Mouse (Mus musculus) layer of hippocampus, adult 11-12 months (tissue): ENCODE results near the gene Mxra8.

Source experiments
- DNase-seq: peaks from one replicate; pipeline ENCODE4 v3.0.0; 2022; ENCODE audit warnings: low spot score

Mxra8 gene

DNA sequence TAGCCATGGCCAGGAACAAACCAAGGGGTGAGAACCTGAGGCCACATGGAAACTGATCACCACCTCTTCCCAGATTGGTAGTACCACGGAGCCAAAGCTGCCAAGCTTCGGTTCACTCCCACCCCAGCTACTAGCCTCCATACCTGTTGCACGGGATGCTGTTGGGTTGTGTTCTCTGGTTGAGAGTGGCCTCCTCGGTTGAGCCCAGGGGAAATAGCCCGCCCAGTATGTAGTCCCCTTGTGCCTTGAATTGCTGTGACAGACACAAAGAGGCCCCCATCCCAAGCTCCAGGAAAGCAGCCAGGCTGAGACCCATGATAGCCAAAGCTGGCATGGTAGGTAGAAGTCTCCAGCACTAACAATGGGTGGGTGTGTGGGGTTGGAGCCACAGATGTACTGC is 23.5 kb downstream of the Mxra8 start, which contains the start of gene Tas1r3:
Tas1r3 (minus strand) TSS at position 362 of the 400 bp plus-strand sequence.
- no peak for DNase-seq

DNA sequence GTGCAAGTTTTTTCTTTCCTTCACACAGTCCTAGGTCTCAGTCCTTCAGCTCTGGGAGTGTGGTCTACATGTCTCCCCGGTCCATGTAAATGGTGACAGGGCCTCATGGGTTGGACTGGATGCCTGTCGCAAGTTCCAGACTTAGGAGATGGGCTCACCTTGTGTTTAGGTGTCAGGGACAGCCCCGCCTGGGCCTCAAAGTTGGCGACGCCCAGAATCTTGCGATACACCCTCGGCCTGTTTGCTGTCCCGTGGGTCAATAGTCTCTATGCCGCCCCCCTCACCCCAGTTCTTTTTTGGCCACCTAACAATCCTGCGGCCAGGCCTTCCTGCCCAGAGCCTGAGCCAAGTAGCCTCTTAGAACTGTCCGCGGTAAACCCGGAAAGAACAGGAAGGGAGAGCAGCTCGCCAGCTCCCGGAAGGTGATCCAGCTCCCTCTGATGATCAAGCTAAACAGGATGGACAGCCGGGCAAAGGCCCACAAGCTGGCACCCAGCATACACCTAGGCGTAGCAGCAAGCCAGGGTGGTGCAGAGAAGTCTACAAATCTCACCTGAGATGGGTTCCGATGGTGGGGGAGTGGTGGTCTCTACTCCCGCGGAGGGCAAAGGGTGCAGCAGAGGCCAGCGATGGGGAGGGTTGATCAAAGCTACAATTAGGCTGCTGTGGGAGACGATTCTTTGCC is 29.3 kb downstream of the Mxra8 start:
- no peak for DNase-seq

DNA sequence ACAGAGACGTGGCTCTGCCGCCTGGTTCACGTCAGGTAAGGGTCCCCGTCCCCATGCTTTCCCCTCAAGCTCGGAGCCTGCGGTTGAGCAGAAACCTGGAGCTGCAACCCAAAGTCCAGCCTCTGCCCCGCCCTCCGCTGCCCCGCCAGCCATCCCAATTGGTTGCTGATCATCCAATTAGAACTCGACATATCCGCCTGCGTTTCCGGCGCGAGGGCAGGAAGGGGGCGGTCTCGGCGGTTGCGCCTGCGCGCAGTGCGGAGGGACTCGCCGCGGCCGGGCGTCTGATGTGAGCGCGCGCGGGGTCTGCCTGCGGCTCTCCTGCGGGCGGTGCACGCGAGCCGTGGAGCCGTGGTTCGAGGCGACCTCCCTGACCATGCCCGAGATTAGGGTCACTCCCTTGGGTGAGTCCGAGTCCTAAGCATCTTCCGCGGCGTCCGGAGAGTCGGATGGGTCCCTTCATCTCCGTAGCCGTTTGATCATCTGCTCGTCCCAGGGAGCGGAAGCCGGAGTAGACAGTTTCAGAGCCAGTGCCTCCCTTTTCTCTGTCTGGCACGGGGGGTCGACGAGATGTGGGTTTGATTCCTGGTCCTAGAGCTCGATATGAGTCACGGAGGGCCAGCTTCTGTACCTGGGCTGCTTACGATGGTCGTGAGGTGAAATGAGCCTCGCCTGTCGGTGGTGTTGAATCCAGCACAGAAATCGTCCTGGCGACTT is 30.0 kb downstream of the Mxra8 start, which contains the start of the genes Cptp and Ints11:
Cptp (minus strand) TSS at position 124 of the 717 bp plus-strand sequence.
Ints11 (plus strand) TSS at position 230 of the 717 bp plus-strand sequence.
- DNase-seq, result peak; percentile 94

DNA sequence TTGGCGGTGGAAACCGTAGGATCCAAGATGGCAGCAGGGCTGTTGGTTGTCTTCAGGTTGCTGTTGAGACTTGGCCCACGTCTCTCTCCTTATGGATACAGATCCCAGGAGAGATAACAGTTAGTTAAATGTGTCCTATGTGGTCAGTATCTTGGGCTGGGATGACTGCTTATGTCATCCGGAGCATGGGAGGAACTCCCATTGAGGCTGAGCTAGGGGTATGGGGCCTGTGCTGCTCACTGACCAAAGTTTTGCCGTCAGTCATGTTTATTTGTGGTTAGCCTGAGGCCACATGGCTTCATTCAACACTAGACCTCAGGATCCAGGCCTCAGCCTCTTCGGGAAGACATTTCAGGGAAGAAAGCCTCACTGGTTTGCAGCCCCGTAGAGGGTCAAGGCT is 31.9 kb downstream of the Mxra8 start:
- no peak for DNase-seq

DNA sequence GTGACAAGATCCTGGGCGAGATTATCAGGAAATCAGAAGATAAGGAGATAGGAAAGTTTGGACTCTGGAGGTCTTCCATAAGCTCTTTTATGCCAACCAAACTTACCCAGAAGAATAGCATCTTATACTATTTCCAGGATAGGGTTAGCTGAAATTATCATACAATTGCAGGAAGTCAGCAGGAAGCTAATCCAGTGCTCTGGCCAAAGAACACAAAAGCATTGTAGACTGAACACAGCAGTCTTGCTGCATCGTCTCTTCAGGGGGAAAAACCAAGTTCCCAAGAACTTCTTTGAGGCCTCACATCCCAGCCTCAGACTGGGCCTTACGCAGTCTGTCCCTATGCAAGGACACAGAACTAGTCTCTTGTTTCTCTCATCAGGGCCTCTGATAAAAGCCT is 44.1 kb downstream of the Mxra8 start:
- DNase-seq, result no peak

DNA sequence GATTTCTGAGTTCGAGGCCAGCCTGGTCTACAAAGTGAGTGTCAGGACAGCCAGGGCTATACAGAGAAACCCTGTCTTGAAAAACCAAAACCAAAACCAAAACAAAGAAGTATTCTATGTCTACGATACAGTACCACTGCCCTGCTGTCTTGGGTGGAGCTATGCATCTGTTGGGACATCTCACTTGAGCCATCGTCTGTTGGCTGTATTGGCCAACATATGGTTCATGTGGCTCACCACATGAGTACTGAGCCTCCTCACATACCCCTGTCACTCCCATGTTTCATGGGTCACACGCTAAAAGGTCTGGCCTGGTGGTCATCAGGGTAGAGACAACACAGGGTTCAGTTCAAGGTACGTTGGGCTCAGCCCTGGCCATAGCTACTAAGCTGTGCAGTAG is 46.9 kb downstream of the Mxra8 start:
- DNase-seq, result no peak

DNA sequence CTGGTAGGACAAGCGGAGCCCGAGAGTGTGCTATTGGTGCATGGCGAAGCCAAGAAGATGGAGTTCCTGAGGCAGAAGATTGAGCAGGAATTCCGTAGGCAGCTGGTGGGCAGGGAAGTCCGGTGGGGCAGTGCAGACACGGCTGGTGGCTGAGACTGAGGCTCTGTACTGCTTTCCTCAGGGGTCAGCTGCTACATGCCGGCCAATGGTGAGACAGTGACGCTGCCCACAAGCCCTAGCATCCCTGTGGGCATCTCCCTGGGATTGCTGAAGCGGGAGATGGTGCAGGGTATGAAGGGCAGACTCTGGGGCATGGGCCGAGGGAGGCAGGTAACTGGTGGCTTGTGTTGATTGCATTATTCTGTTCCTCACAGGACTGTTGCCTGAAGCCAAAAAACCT is 48.2 kb downstream of the Mxra8 start:
- peak; percentile 2 for DNase-seq

DNA sequence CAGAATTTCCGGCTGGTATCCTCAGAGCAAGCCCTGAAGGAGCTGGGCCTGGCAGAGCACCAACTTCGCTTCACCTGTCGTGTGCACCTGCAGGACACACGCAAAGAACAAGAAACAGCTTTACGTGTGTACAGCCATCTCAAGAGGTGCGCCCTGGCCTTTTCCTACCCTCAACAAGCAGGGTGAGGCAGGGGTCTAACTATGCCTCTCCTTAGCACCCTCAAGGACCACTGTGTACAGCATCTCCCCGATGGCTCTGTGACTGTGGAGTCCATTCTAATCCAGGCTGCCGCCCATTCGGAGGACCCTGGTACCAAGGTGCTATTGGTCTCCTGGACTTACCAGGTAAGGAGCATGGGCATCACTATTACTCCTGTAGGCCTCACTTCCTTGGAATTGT is 48.7 kb downstream of the Mxra8 start:
- peak; percentile 5 for DNase-seq

DNA sequence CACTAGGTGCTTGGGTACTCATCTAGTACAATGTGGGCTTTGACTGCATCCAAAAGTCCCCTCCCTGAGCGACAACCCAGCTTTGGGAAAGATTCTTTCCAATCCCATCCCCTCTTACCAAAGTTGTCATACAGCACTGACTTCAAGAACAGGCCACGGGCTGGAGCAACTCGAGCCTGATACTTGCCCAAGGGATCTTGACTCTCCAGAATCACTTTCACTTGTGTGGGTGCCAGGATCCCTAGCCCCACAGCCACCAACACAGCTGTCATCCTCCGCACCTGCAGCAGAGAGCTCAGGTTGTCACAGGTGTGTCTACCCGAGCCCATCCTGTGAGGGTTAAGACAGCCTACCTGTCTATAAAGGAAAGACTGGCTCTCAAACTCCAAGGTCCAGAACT is 49.8 kb downstream of the Mxra8 start:
- peak; percentile 2 for DNase-seq

DNA sequence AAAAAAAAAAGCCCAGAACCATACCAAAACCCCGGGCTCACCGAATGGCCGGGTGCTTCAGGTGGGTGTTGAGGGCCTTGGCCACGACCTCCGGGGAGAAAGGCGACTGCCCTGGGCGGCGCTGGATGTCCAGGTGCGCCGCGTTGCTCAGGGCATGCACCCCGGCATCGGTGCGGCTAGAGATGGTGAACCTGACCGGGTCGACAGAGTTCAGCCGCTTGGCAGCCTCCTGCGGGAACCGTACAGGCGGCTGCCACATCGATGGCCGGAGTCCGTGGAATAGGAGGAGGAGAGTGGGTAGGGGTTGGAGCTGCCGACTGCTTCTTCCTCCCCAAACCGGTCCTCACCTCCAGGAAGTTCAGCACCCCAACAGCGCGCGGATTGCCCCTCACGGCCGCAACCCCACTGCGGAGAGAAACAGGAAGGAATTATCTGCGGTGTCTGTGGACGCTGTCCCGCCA is 51.6 kb downstream of the Mxra8 start:
- no peak for DNase-seq

DNA sequence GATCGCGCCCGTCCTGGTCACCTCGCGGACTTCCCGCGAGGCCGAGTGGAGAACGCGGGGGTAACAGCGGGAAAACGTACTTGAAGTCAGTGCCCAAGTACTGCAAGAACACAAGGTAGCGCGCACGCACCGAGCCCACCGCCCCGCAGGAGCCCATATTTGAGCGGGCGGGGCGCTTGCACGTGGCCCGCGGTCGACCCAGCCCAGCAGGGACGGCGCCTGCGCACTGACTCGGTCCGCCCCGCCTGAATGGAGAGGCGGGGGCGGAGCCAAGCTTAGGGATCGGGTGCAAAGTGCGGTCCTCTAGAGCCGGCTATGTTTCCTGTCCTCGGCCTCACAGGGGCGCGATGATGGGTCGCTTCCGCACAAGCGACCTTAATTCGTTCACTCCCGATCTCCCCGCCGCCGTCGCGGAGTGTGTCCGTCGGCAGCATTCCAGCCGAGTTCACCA is 52.1 kb downstream of the Mxra8 start, which contains the start of the genes Pusl1 and Acap3:
Pusl1 (minus strand) TSS at position 231 of the 451 bp plus-strand sequence.
Acap3 (plus strand) TSS at position 272 of the 451 bp plus-strand sequence.
- DNase-seq, result peak; percentile 98

DNA sequence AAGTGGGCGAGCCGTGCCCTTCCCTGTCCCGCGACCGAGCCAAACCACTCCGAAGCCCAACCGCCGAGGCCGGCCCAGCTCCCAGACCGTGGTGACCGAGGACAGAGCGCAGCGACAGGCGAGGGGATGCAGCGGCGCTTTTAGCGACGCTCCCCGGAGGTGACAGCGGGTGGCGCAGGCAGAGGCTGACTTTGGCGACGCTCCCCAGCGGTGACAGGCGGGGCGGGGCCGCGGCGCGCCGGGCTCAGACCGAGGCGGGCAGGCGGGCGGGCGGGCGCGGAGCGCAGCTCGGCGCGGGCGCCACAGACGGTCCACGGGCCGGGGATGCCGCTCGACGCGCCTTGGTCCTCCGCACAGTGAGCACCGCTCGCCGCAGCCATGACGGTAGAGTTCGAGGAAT is 52.5 kb downstream of the Mxra8 start:
- DNase-seq, result peak; percentile 82

DNA sequence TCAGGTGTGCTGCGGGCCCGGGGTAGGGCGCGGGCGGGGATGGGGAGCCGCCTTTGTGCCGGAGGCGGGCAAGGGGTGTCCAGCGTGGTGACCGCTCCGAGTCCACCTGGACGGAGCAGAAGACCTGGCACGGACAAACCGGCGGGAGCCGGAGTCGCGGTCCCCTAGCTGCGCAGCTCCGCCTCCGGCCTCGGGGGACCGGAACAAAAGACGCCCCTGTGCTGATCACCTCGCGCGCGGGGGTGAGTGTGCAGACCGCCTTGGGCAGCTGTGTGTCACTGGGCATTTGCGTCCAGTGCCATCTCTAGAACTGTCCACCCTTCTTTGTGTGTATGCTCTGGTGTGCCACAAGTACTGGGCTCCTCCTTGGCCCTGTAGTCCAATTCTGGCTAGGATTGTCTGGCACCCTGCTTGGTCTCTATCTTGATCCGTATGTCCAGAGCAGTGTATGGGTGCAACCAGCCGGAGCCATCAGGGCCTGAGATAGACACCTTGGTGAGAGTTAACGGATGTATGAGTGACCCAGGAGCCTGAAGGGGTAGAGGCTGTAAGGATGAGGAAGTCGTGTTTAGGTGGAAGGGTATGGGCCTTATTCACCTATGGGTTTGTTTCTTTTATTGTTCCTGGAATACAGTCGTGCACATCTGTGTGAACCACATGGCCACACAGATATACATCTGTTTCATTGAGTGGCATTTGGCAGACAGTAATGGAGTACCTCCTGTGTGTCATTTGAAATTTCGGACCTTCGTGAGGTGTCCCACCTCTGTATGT is 53.1 kb downstream of the Mxra8 start:
- DNase-seq, result peak; percentile 38

DNA sequence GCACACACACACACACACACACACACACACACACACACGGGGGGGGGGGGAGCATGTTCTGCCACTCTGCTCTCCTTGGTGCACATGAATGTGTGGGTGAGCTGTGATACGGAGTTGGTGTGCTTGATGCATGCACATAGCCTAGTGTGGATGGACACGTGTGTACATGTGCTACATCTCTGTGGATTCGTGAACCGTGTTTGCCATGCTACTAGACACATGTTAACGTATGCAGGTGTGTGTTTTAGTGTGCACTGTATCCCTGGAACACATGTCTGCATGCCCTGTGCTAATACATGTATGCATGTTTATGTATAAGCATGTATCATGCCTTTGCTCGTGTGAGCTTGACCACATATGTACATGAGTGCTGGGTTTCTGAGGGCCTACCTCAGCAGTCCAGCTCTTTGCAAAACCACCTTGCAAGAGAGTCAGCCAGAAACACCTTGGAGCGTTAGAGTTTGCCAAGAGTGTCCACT is 53.8 kb downstream of the Mxra8 start:
- DNase-seq, result peak; percentile 5
